Mouse (Mus musculus) A20 (cell line): Measurements from ENCODE around the gene Get4.
A peak's percentile ranks its signal among the peaks of the same experiment; 100 is the strongest.

Experiments used
- DNase-seq: peaks from one replicate; pipeline ENCODE4 v3.0.0-alpha.2; 2011; ENCODE audit warnings: low read depth, low spot score

The Get4 gene

GRCm38 (mm10) chr5:139283460-139284180 lies 31.5 kb downstream of the Get4 start:
- DNase-seq, result peak; percentile 76

GRCm38 (mm10) chr5:139285383-139286067 lies 33.4 kb downstream of the Get4 start:
- peak; percentile 24 for DNase-seq

- no peak for DNase-seq
Measured at GRCm38 (mm10) chr5:139286142-139286941, 34.2 kb downstream of the Get4 start.

GRCm38 (mm10) chr5:139287099-139287498 lies 35.0 kb downstream of the Get4 start:
- DNase-seq, result no peak

GRCm38 (mm10) chr5:139287787-139288186 lies 35.7 kb downstream of the Get4 start:
- no peak for DNase-seq

GRCm38 (mm10) chr5:139288591-139288990 lies 36.5 kb downstream of the Get4 start:
- DNase-seq, result no peak

GRCm38 (mm10) chr5:139290467-139291259 lies 38.5 kb downstream of the Get4 start:
- DNase-seq, result peak; percentile 30

- DNase-seq, result no peak
Measured at GRCm38 (mm10) chr5:139291811-139292560, 39.9 kb downstream of the Get4 start.

- no peak for DNase-seq
Measured at GRCm38 (mm10) chr5:139294089-139294488, 42.0 kb downstream of the Get4 start.

GRCm38 (mm10) chr5:139297092-139297491 lies 45.0 kb downstream of the Get4 start:
- DNase-seq, result no peak

GRCm38 (mm10) chr5:139297745-139298144 lies 45.6 kb downstream of the Get4 start:
- no peak for DNase-seq

- DNase-seq, result no peak
Measured at GRCm38 (mm10) chr5:139302101-139302500, 50.0 kb downstream of the Get4 start.

GRCm38 (mm10) chr5:139303646-139304061 lies 51.5 kb downstream of the Get4 start:
- peak; percentile 66 for DNase-seq

- DNase-seq, result no peak
Measured at GRCm38 (mm10) chr5:139309946-139310345, 57.8 kb downstream of the Get4 start.

- no peak for DNase-seq
Measured at GRCm38 (mm10) chr5:139310477-139310876, 58.4 kb downstream of the Get4 start.

GRCm38 (mm10) chr5:139311822-139312221 lies 59.7 kb downstream of the Get4 start:
- no peak for DNase-seq

GRCm38 (mm10) chr5:139313536-139313935 lies 61.4 kb downstream of the Get4 start:
- DNase-seq, result no peak

- DNase-seq, result no peak
Measured at GRCm38 (mm10) chr5:139314941-139315642, 63.0 kb downstream of the Get4 start.

GRCm38 (mm10) chr5:139316982-139317675 lies 65.0 kb downstream of the Get4 start:
- DNase-seq, result no peak
